Mouse (Mus musculus): ENCODE measurements around the gene Gm20814. TPM values are rescaled to one million over a fixed set of nuclear protein-coding genes. Genes with fewer than 3 reads are reported as not detected.
"Not testable (repeated sequence)": the region's sequence is repeated elsewhere in the genome, so short reads cannot be mapped to it uniquely, and the experiment has no call there.

Gm20814 gene
- not detected for total RNA-seq (2021)

DNA sequence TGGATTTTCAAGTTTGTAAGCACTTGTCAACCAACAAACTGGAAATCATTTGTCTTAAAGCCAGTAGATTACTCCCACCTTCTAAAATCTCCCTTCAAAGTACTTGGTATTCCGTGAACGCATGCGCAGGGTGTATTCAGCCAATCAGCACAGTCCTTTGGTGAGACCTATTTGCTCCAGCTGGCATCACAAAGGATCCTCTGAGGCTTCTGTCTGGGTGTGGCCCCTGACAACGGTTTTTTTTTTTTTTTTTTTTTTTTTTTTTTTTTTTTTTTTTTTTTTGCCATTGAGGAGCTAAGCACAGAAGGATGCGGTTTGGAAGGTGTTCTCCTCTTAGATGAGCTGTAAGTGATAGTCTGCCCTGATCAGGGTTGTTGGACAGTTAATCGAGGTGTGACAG is at the start of gene Gm20814:
Gene Gm20814 (plus strand): TSS at position 301 of the 400 bp plus-strand sequence.
- intact Hi-C loops (cut with DNase I); DNase-seq (ENCODE audit: low spot score in 2 of 2): not testable (repeated sequence)

Measured in left cerebral cortex, postnatal 25 days (tissue).